Mouse (Mus musculus): ENCODE measurements around the gene Ak7. TPM values are rescaled to one million over a fixed set of nuclear protein-coding genes. Genes with fewer than 3 reads are reported as not detected.
A peak's percentile ranks its signal among the peaks of the same experiment; 100 is the strongest.

The Ak7 gene
- total RNA-seq, 2 experiments from 2014 or later: not detected

- peak; percentile 66 for ATAC-seq (replicated peaks; ENCODE audit: poor library complexity)
Observed at GRCm38 (mm10) chr12:105727268-105727667, 21.5 kb downstream of the Ak7 start.

- ATAC-seq (replicated peaks; ENCODE audit: poor library complexity): peak; percentile 40
Observed at GRCm38 (mm10) chr12:105727964-105728363, 22.2 kb downstream of the Ak7 start.

DNA sequence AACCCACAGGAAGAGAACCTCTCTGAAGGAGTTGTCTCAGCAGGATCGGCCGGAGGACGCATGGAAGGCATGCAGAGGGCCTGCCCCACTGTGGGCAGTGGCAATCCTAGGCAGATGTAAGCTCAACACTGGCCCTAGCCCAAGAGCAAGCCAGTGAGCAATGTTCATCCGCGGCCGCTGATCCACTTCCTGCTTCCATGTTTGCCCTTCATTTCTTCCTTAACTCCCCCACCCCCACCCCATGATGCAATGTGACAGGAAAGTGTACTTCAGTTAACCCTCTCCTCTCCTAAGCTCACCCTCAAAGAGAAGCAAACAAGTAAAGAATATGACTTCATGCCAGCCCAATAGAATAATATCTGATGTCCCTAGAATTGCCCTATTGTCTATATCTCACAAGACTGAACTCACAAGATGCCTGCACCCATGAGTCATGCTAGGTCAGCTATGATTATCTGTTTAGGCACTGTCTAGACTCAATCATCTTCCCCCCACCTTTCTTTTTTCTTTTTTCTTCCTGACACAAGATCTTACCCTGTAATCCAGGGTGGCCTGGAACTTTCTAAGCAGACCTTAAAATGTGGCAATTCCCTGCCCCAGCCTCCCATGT lies 25.2 kb downstream of the Ak7 start:
- ATAC-seq (replicated peaks; ENCODE audit: poor library complexity): 0 out of 2 replicates have a peak, but pooled peaks have one; percentile 9

GRCm38 (mm10) chr12:105733370-105734159 lies 27.8 kb downstream of the Ak7 start:
- ATAC-seq (replicated peaks; ENCODE audit: poor library complexity): peak; percentile 43; the same call in 1 of the 2 replicates

- no peak for ATAC-seq (replicated peaks; ENCODE audit: poor library complexity)
Observed at GRCm38 (mm10) chr12:105735226-105735888, 29.6 kb downstream of the Ak7 start.

DNA sequence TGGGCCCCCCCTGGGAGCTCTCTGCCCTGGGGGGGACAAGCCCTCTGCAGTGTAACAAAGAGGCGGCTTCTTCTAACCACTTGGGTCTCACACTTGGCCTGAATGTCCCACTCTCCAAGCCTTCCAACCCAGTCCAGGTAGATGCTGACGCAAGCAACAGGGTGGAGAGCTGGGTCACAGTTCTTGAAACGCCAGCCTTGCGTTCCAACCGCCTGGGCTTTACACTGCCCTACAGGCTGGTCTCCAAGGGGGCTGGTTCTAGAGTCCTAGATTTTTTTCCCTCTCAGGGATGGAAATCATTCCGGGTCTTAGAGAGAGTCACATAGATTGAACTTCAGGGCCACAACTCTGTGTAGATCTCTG lies 30.1 kb downstream of the Ak7 start:
- ATAC-seq (replicated peaks; ENCODE audit: poor library complexity): no peak

DNA sequence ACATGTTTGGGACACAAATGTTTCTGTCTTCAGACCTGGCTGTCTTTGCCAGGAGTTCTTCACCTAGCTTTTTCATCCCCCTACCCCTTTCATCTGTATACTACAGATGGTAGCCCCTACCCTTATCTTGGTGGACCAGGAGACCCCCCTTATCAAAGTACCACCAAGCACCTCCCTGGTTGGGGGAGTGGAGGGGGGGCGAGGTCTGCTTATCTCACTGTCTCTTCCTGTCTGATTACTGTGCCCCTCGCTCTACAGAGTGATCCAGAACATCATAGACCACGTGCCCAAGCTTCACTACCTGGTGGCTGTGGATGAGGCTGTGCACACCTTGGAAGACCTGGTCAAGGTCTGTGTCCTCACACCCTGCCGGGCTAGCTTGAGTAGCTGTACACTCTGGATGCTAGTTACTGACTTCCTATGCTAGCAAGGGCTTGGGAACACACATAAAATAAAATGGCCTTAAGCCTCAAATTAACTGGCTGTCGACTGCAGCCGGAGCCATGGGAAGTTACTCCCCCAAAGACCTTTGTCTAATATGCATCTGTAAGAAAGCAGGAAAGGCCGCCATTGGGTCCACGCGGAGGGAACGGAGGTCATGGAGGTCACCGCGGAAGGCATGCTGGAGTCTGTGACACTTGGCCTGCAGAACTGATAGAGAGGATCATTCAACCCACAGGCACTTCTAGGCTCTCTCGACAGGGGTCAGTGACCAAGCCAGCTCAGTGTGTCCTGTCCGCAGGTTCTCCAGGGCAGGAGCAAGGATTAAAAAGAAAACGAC lies 32.7 kb downstream of the Ak7 start:
- peak; percentile 65 for ATAC-seq (replicated peaks; ENCODE audit: poor library complexity)

GRCm38 (mm10) chr12:105739656-105740055 lies 33.9 kb downstream of the Ak7 start:
- no peak for ATAC-seq (replicated peaks; ENCODE audit: poor library complexity)

DNA sequence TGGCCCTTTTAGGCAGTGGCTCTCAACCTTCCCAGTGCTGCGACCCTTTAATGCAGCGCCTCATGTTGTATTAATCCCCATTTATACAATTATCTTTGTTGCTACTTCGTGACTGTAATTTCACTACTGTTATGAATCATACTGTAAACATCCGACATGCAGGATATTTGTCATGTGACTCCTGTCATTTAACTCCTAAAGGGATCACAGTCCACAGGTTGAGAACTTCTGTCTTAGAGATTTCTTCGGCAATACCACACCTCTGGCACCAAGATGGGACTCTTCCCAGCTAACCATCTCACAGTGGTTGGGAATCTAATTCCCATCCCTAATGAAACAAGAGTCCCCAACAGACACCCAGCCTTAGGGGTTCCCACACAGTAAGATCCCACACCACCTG lies 42.3 kb downstream of the Ak7 start:
- ATAC-seq (replicated peaks; ENCODE audit: poor library complexity): no peak

DNA sequence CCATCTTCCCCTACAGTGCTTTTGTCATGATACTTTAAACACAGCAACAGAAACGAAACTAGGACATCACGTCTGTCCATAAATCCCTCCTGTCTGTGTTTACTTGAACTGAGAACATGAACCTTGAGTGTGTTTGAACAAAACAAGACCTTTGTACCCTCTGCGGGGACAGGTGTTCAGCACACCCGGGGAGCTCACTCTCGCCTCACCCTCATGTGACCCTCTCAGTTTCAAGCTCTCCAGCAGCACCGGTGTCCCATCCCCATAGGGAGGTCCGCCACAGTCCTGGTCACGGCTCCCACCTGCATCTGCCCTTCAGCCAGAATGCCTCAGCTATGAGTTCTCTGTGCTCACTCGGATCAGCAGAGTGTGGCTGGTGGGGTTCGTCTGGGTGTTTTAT lies 48.0 kb downstream of the Ak7 start:
- ATAC-seq (replicated peaks; ENCODE audit: poor library complexity): no peak

- ATAC-seq (replicated peaks; ENCODE audit: poor library complexity): no peak
Observed at GRCm38 (mm10) chr12:105757816-105758497, 52.2 kb downstream of the Ak7 start.

DNA sequence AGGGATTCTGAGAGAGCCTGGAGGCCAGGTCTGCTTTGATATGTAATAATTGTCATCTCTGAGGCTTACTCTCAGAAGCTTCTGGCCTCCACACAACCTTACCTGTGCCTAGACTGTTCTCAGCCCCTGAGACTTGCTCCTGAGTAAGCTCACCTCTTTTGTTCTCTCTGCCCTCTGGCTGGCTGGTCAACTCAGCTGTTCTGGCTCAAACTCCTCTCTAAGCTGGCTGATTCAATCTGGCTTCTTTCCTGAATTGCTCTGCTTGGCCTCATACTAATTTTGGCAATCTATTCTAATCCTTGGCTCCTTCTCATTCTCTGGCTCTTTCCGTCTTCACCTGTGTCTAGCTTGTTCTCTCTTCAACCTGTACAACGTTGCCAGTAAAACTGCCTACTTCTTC lies 53.1 kb downstream of the Ak7 start:
- no peak for ATAC-seq (replicated peaks; ENCODE audit: poor library complexity)

- peak; percentile 94 for ATAC-seq (replicated peaks; ENCODE audit: poor library complexity)
Observed at GRCm38 (mm10) chr12:105759849-105760478, 54.2 kb downstream of the Ak7 start.

- ATAC-seq (replicated peaks; ENCODE audit: poor library complexity): no peak
Observed at GRCm38 (mm10) chr12:105761171-105761570, 55.4 kb downstream of the Ak7 start.

DNA sequence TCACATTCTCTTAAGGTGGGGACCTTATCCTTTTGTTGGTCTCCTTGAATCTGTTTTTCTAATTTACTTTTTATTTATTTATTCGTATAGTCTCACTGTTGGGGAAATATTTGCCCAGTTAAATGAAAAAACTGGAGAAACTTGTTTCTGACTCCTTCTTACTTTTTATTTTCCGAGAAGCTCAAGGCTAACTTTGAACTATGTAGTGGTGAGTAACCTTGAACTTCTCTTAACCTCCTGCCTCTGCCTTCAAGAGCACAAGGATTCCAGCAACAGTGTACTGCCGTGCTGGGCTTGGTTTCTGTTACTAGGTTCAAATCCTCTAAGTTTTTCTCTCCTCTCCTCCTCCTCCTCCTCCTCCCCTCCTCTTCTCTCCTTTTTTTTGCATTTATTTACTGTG lies 55.9 kb downstream of the Ak7 start:
- no peak for ATAC-seq (replicated peaks; ENCODE audit: poor library complexity)

DNA sequence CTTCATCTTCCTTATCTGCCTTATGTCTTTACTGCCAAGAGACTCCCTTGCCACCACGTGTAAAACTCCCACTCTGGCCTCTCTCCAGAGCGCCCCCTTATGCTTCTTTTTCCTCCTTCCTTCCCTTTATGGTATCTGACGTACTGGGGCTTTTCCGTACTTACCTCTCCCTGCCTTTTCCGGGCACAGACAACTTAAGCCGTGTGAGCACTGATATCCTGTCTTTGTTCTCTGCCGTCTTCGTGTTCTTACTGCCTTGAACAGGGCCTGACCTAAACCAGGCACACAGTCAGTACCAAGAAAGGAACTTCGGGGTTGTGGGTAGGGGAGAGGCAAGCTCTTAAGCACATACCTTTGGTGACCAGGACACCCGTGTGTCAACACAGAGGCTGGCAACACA lies 63.9 kb downstream of the Ak7 start:
- ATAC-seq (replicated peaks; ENCODE audit: poor library complexity): 0 out of 2 replicates have a peak, but pooled peaks have one; percentile 4

GRCm38 (mm10) chr12:105774871-105775270 lies 69.1 kb downstream of the Ak7 start:
- ATAC-seq (replicated peaks; ENCODE audit: poor library complexity): no peak

DNA sequence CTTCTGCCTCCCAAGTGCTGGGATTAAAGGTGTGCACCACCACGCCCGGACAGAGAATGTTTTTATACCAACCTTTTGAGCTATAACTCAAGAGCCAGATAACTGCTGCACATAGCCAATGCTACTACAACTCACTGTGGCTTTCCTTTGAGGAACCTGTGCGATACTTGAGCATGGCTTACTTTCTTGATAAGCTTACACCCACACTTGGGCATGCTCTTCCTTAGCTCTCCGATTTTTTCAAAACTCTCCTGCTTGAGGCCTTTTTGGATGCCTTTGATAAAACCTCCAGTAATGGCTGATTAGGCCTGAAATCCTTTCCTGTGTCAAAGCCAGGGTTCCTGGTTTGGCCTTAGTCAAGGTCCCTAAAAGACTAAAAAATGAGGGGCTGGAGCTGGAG lies 71.9 kb downstream of the Ak7 start:
- no peak for ATAC-seq (replicated peaks; ENCODE audit: poor library complexity)

- peak; percentile 86 for ATAC-seq (replicated peaks; ENCODE audit: poor library complexity)
Observed at GRCm38 (mm10) chr12:105784196-105784999, 78.6 kb downstream of the Ak7 start, which contains the start of gene Papola. Gene Papola, plus strand, starts transcription at chr12:105784694.

All from megakaryocyte progenitor cell, adult 5-6 weeks (primary cell).